Mouse (Mus musculus) layer of hippocampus, adult 8-10 months (tissue): ENCODE data around the gene Gpx3. TPM values are rescaled to one million over a fixed set of nuclear protein-coding genes. Genes with fewer than 3 reads are reported as not detected.

Experiments used
- DNase-seq, 2 experiments: peaks; one replicate each; pipeline ENCODE4 v3.0.0; 2022; ENCODE audit warnings: low spot score in 2 of 2
- total RNA-seq, 4 experiments: library from RNA; stranded (reverse); gene quantifications; 2 replicates each; pipeline ENCODE4 v1.2.4; 2022

The Gpx3 gene
- total RNA-seq, 4 experiments from 2014 or later = 4.4 to 8.8 (median 5.1) TPM

GRCm38 (mm10) chr11:54911671-54912502 lies 9.6 kb downstream of the Gpx3 start:
- DNase-seq = no peak

- DNase-seq = no peak
These were observed 10.5 kb downstream of the Gpx3 start for GRCm38 (mm10) chr11:54912503-54913316.

- no peak for DNase-seq
These were observed 11.6 kb downstream of the Gpx3 start for GRCm38 (mm10) chr11:54913841-54914240.

GRCm38 (mm10) chr11:54917461-54917860 lies 15.2 kb downstream of the Gpx3 start:
- no peak for DNase-seq

GRCm38 (mm10) chr11:54918273-54918672 lies 16.0 kb downstream of the Gpx3 start:
- DNase-seq = no peak

GRCm38 (mm10) chr11:54920127-54920972 lies 18.1 kb downstream of the Gpx3 start:
- DNase-seq = no peak

GRCm38 (mm10) chr11:54920973-54921580 lies 18.8 kb downstream of the Gpx3 start:
- DNase-seq = no peak

- DNase-seq = no peak
These were observed 19.5 kb downstream of the Gpx3 start for GRCm38 (mm10) chr11:54921798-54922197.

GRCm38 (mm10) chr11:54922488-54922887 lies 20.2 kb downstream of the Gpx3 start:
- no peak for DNase-seq

- DNase-seq = no peak
These were observed 21.9 kb downstream of the Gpx3 start for GRCm38 (mm10) chr11:54924145-54924544.

- peak in 1 of 2 experiments; percentile 56 for DNase-seq
These were observed 25.3 kb downstream of the Gpx3 start for GRCm38 (mm10) chr11:54927346-54928140.

- DNase-seq = no peak
These were observed 26.0 kb downstream of the Gpx3 start for GRCm38 (mm10) chr11:54928219-54928618.

- no peak for DNase-seq
These were observed 26.6 kb downstream of the Gpx3 start for GRCm38 (mm10) chr11:54928886-54929285.

GRCm38 (mm10) chr11:54929290-54929689 lies 27.0 kb downstream of the Gpx3 start:
- DNase-seq = no peak

- DNase-seq = no peak
These were observed 27.5 kb downstream of the Gpx3 start for GRCm38 (mm10) chr11:54929744-54930143.

- peak in 1 of 2 experiments; percentile 38 for DNase-seq
These were observed 28.2 kb downstream of the Gpx3 start for GRCm38 (mm10) chr11:54930318-54930979.

- DNase-seq = peak in 1 of 2 experiments; percentile 57
These were observed 29.3 kb downstream of the Gpx3 start for GRCm38 (mm10) chr11:54931405-54932093.

GRCm38 (mm10) chr11:54932540-54932939 lies 30.3 kb downstream of the Gpx3 start:
- no peak for DNase-seq

GRCm38 (mm10) chr11:54934198-54934597 lies 31.9 kb downstream of the Gpx3 start:
- DNase-seq = no peak
